In the genomic region with DNA sequence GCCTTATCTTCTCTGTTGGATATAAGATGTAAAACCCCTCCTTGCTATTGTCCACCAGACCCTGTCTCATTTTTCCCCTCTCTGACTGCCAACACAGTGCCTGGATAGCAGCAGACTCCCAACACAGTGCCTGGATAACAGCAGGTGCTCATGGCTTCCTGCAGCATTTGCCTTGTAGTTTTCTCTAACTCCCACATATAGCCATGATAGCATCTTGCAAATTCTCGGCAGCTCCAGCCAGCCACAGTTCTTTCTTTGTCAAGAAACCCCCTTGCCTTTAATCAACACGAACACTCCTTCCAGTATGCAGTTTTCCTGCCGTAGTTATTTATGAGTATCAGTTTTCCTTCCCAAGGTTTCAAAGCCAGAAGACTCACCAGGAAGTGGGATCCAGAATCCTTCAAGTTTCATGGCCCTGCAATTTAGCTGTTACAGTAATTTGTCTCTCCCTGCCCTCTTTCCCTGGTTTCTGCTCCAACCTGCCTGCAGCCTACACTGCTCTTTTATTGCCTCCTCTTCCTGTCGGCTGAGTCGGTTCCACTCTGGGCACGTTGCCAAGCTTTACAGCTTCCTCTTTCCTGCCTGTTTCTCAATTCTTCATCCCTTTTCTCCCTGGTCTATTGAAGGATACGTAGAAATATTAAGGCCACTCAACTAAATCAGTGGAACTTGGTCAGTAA, we compare ENCODE assay signal across 8 mouse cellular contexts.
DNase-seq lines count a peak whose midpoint lies in the region; ATAC-seq and TF ChIP-seq lines count a peak whose summit lies in the region.

No protein-coding gene starts in this region.

- ATAC-seq in hindbrain, postnatal 0 days = no peak
- no peak for ATAC-seq in hindbrain, embryonic 13.5 days (ENCODE audit: low FRiP score)
- ATAC-seq in forebrain, postnatal 0 days = peak; percentile 45; the same call in 1 of the 2 replicates
- ATAC-seq in hematopoietic stem cell, adult 5-6 weeks (replicated peaks in 1 of 2; ENCODE audit: insufficient read depth in 1 of 2, low FRiP score in 2 of 2, low TSS enrichment in 1 of 2, low read depth in 1 of 2, poor library complexity in 2 of 2, severe bottlenecking in 2 of 2) = peak; percentile 83
- ATAC-seq in limb, embryonic 12.5 days (ENCODE audit: insufficient number of reproducible peaks, insufficient read depth, low FRiP score, low TSS enrichment, low read depth) = peak; percentile 79; the same call in 1 of the 2 replicates

- no peak overlapping the region for H3K4me3 ChIP-seq in hindbrain, postnatal 0 days (ENCODE audit: low read length)
- no peak overlapping the region for H3K4me3 ChIP-seq in hindbrain, embryonic 13.5 days
- H3K4me3 ChIP-seq in forebrain, postnatal 0 days (ENCODE audit: low read depth, low read length) = no peak overlapping the region
- H3K4me3 ChIP-seq in limb, embryonic 12.5 days (replicated peaks) = no peak overlapping the region

- H3K4me1 ChIP-seq in hindbrain, postnatal 0 days (ENCODE audit: insufficient read depth, low read length) = no peaks in the 10 kb centered on the region
- peaks cover 8% of the 10 kb centered on the region for H3K4me1 ChIP-seq in hindbrain, embryonic 13.5 days (replicated peaks)
- 0 out of 2 replicates have a peak, but pooled peaks cover 2% of the 10 kb centered on the region for H3K4me1 ChIP-seq in forebrain, postnatal 0 days (ENCODE audit: insufficient read depth)
- peaks cover 14% of the 10 kb centered on the region for H3K4me1 ChIP-seq in limb, embryonic 12.5 days (replicated peaks)

- no peaks in the 10 kb centered on the region for H3K27me3 ChIP-seq in hindbrain, postnatal 0 days (ENCODE audit: insufficient read depth, low read length)
- H3K27me3 ChIP-seq in hindbrain, embryonic 13.5 days = no peaks in the 10 kb centered on the region
- no peaks in the 10 kb centered on the region for H3K27me3 ChIP-seq in forebrain, postnatal 0 days (ENCODE audit: insufficient read depth, low read length)
- no peaks in the 10 kb centered on the region for H3K27me3 ChIP-seq in limb, embryonic 12.5 days

- no peak overlapping the region for H3K27ac ChIP-seq in hindbrain, postnatal 0 days
- no peak overlapping the region for H3K27ac ChIP-seq in hindbrain, embryonic 13.5 days
- H3K27ac ChIP-seq in forebrain, postnatal 0 days (ENCODE audit: low read depth, low read length) = no peak overlapping the region
- peak overlapping the region; percentile 79 for H3K27ac ChIP-seq in limb, embryonic 12.5 days

- peak; percentile 36 for DNase-seq in hindbrain, postnatal 0 days (ENCODE audit: low spot score)
- DNase-seq in adrenal gland, adult 18-20 months (ENCODE audit: low spot score in 2 of 2) = peak; percentile 16 to 42
- DNase-seq in forebrain, postnatal 0 days = peak; percentile 54
- DNase-seq in mesoderm, embryonic 11.5 days (ENCODE audit: low read depth, low spot score) = peak; percentile 64
- DNase-seq in T-cell, adult 2 months (ENCODE audit: low spot score) = no peak

- H3K9ac ChIP-seq in hindbrain, postnatal 0 days (replicated peaks; ENCODE audit: low read length) = no peak overlapping the region
- no peak overlapping the region for H3K9ac ChIP-seq in hindbrain, embryonic 13.5 days
- no peak overlapping the region for H3K9ac ChIP-seq in forebrain, postnatal 0 days
- H3K9ac ChIP-seq in limb, embryonic 12.5 days (replicated peaks) = no peak overlapping the region

- no peaks in the 10 kb centered on the region for H3K9me3 ChIP-seq in hindbrain, postnatal 0 days (ENCODE audit: low read length)
- H3K9me3 ChIP-seq in hindbrain, embryonic 13.5 days = no peaks in the 10 kb centered on the region
- no peaks in the 10 kb centered on the region for H3K9me3 ChIP-seq in forebrain, postnatal 0 days (ENCODE audit: low read length)
- H3K9me3 ChIP-seq in limb, embryonic 12.5 days = no peaks in the 10 kb centered on the region

- WGBS in hindbrain, postnatal 0 days = 36% methylated on average over 7 of the region's 7 CpGs
- 51% methylated on average over 7 of the region's 7 CpGs for WGBS in hindbrain, embryonic 13.5 days
- WGBS in forebrain, postnatal 0 days = 25% methylated on average over 7 of the region's 7 CpGs
- 4% methylated on average over 7 of the region's 7 CpGs for WGBS in limb, embryonic 12.5 days

- no peak overlapping the region for H3K4me2 ChIP-seq in hindbrain, postnatal 0 days (ENCODE audit: low read depth, low read length)
- no peak overlapping the region for H3K4me2 ChIP-seq in hindbrain, embryonic 13.5 days
- no peak overlapping the region for H3K4me2 ChIP-seq in forebrain, postnatal 0 days (ENCODE audit: low read depth)
- H3K4me2 ChIP-seq in limb, embryonic 12.5 days = peak overlapping the region; percentile 20

- TF ChIP-seq CTCF in hindbrain, postnatal 0 days (IDR thresholded peaks at IDR 0.05; ENCODE audit: low read depth) = no peak
- no peak for TF ChIP-seq CTCF in forebrain, postnatal 0 days (IDR thresholded peaks at IDR 0.05; ENCODE audit: low read depth)

- H3K36me3 ChIP-seq in hindbrain, postnatal 0 days (ENCODE audit: insufficient read depth, low read length) = no peaks in the 10 kb centered on the region
- no peaks in the 10 kb centered on the region for H3K36me3 ChIP-seq in hindbrain, embryonic 13.5 days
- no peaks in the 10 kb centered on the region for H3K36me3 ChIP-seq in forebrain, postnatal 0 days (ENCODE audit: insufficient read depth)
- no peaks in the 10 kb centered on the region for H3K36me3 ChIP-seq in limb, embryonic 12.5 days

Comparison
In these comparisons a context has a peak if more than half of its experiments do, and no peak if none do; other contexts are left out.
1. ATAC-seq: peak in forebrain, postnatal 0 days (single experiment), hematopoietic stem cell, adult 5-6 weeks (2 of 2) and limb, embryonic 12.5 days (single experiment); none in hindbrain, postnatal 0 days (single experiment) and hindbrain, embryonic 13.5 days (single experiment).